Mouse (Mus musculus) retina, postnatal 7 days (tissue): Measurements from ENCODE around the gene Rbak.
A peak's percentile ranks its signal among the peaks of the same experiment; 100 is the strongest.
"Not testable (repeated sequence)": the region's sequence is repeated elsewhere in the genome, so short reads cannot be mapped to it uniquely, and the experiment has no call there.

Experiments
- DNase-seq: peaks from one replicate; pipeline ENCODE4 v3.0.0-alpha.2; 2012; ENCODE audit warnings: low read depth, low spot score

Gene Rbak

DNA sequence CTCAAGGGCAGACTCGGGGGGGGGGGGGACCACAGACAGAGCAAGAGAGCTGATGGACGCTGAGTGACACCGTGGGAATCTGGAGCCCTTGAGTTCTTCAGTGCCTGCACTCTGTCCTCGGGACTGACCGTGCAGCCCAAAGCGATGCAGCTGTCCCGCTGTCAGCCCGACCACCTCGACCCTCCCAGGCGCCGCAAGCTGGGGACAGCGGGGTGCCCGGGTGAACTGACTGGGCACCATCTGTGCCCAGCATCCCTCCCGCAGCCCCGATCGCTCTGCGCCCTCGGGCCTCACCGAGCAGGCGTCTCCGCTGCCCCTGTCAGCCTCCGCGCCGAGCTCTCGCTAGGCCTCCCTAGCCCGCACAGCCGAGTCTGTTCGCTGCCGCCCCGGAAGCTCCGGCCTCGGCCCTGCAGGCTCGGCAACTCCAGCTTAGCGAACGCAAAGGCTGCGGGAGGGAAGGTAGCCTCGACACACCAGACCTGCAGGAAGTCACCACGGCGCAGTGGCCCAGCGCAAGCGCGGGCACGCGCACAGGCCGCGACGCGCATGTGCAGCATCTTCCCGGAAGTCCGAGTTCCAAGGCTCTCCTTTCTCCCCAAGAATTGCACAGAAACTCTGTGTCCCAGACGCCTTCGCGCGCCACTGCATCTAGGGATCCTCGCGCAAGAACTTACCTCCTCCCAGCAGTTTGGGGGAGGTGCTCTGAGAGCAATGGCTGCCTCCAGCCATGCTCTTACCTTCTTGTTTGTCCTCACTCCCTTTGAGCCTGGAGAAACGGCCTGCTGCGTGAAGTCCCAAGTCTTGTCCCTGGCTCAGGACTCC, at the start of gene Rbak, which contains the start of gene Spdye4b:
Rbak (minus strand) TSS at position 521 of the 822 bp plus-strand sequence.
Spdye4b (plus strand) TSS at position 763 of the 822 bp plus-strand sequence.
- peak; percentile 90 for DNase-seq

DNA sequence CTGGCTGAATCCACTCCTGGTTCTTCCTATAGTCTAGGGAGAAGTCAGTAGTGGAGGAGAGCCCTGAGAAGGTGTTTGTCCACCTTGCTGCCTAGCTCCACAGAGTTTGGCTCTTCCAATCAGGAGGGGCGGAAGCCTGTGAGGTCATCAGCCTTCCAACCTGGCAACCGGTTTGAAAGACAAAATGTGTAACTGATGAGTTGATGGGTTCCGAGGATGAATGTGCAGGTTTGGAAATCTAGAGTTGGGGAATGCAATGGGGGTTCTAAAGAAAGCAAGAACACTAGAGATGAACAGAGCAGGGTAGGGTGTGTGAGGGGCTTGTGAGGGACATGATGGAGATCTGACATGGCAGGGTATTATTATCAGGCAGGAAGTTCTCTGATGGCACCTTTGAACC, 46.2 kb upstream of the Rbak start, which contains the start of gene Spdye4a:
Spdye4a (minus strand) TSS at position 101 of the 400 bp plus-strand sequence.
- no peak for DNase-seq

DNA sequence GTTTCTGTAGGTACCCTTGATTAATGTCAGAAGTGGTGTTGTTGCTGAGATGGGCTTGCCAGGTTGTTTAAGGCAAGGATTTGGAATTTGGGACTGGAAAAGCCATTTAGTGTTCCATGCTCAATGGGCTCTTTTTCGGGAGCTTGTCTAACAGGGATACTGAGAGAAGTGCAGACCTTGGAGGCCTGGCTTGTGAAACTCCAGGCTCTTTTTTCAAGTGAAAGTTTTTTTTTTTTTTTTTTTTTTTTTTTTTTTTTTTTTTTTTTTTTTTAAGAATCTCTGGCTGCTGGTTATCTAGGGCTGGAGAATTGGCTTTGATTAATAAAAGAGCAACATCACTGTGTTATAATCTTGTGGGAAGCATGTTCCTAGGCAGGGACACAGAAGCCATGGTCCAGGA, 41.7 kb upstream of the Rbak start:
- DNase-seq = no peak

DNA sequence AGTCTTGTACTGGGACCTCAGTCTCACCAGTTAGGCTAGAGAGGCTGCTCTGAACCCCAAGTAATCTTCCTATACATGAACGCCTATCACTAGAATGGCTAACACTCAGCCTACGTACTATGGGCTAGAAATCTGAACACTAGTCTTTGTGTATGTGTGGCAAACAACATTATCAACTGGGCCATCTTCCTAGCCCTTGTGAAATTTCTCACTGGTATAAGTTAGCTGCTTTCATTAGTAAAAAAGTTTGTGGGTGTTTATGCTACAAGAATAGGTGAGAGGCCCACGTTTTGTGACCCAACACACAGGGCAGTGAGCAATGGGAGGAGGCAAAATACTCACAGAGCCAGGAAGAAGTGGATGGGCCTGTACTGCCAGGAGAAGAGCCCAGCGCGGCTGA, 40.4 kb upstream of the Rbak start:
- no peak for DNase-seq

DNA sequence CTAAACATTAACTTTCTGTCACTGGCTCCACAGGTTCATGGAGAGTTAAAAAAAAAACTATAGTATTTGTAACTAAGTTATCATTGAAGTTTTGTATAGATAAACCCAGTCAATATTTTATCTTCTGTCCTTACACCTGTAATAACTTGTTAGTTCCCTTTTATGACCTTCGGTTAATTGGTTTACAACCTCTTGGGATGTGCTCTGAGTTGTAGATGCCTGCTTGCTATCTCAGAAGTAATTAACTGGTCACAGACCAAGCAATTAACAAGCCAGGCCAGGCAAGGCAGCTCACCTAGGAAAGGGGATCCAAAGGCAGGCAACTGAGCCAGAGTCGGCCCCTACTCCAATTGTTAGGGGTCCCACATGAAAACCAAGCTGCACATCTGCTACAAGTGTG, 33.3 kb upstream of the Rbak start:
- DNase-seq = no peak

DNA sequence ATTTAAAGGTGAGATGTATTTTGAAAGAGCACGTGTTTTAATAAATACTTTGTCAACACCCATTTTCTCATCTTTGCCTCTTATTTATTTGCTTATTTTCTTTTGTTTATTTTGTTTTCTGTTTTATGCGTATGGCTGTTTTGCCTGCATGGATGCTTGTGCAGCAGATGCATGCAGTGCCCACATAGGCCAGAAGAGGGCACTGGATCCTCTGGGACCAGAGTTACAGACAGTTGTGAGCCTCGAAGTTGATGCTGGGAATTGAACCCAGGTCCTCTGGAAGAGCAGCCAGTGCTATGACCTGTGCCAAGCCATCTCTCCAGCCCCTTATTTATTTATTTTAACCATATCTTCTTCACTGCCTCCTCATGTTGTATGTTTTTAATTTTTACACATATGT, 24.4 kb upstream of the Rbak start:
- no peak for DNase-seq

DNA sequence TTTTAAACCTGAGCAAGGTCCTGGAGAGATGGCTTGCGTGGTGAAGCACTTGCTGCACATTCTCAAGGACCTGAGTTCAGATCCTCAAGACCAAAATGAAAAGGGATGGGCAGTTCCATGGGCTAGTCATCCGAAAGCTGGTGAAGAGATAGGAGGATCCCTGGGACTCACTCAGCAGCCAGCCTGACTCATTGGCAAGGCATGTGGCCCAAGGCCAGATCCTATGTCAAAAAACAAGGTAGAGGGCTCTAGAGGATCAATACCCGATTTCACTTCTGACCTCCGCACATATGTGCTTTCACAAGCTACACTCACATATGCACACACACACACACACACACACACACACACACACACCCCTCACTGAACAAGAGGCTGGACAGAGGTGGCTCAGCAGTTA, 15.9 kb upstream of the Rbak start:
- no peak for DNase-seq

DNA sequence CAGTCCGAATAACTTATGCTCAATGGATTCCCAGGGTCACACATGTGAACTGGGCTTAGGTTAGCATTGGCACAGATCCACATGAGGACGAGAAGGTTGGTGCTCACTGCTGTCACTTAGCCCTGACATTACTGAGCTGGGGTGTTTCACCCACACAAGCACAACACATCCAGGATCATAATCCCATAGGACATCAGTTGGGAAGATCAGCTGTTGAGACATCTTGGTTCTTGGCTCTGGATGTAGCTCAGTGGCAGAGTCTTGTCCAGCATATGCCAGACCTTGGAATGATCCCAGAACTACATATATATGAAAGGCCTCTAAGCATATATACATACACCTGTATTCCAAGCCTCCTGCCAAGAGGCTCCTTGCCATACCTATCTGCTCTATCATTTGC, 14.6 kb upstream of the Rbak start:
- DNase-seq = no peak

DNA sequence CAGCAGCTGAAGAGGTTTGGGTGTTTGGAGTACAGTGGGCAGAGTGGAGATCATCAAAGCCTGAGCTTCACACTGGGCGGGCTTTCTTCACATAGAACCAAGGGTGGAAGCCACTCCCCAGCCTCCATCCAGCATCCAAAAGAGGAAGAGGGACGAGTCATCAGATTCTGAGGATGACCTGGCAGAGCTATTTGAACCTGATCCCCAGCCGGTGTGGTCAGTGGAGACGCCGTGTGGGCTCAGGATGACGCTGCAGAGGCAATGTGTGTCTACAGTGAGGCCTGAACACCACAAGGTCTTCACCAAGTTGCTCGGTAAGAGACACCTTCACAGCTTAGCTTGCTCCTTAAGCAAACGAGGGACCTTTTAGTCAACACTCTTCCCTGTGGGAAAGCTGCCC, 14.2 kb upstream of the Rbak start:
- not testable (repeated sequence) for DNase-seq

DNA sequence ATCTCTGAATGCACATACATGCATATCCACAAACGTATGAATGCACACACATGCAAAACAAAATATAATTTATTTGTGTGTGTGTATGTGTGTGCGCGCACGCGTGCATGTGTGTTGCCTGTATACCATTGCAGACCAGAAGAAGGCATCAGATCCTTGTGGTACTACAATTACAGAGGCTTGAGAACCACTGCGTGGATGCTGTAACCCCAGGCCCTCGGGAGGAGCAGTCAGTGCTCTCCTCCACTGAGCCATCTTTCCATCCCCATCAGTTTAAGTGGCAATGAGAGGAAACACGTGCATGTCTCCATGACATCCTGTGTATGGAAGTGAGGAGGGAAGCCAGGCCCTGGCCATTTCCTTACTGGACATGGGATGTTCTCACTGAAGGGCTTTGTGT, 12.2 kb upstream of the Rbak start:
- no peak for DNase-seq

DNA sequence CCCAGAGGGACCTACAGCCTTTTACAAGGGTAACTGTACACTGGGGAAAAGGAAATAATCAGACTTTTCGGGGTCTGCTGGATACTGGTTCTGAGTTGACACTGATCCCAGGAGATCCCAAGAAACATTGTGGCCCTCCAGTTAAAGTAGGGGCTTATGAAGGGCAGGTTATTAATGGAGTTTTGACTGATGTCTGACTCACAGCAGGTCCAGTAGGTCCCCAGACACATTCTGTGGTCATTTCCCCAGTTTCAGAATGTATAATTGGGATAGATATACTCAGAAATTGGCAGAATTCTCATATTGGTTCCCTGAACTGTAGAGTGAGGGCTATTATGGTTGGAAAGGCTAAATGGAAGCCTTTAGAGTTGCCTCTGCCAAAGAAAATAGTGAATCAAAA, 7.4 kb upstream of the Rbak start:
- DNase-seq = not testable (repeated sequence)

DNA sequence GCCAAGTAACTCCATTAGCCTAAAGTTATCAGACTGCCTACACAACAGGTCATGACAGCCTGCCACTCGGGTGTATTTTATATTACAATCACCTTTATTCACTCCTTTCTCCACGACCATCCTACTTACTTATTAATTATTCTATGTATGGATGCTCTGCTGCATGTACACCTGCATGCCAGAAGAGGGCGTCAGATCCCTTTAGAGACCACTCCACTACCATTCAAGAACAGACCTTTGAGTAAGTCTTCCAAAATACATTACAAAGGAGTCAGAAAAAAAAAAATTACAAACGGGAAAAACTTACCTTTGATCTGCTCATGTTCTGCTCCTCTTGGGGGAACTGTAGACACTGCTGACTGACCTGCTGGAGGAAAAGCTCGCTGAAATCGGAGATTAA, 1.4 kb downstream of the Rbak start:
- DNase-seq = no peak

DNA sequence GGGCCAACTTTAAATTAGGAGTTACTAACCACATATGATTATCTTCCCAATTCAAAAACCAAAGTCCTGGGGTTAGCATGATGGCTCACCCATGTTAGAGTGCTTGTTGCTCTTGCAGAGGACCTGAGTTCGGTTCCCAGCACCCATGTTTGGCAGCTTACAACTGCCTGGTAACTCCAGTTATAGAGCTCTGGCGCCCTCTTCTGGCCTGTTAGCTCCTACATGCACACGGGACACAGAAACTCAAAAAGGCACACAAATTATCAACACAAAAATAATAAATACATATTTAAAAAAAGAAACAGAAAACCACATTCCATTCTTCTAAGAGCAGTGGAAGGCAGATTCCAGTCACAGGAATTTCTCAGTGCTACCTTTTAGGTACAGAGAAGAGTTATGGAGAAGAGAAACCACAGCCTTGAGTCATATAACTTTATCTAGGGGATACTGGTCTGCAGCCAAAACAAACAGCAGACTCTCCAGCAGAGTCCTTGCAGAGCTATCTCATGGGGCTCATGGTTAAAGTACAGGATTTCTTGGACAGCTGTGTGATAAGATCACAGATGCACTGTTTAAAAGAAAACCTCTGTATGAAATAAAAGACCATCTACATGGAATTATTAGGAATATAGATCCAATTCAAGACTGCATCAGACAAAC, 2.9 kb downstream of the Rbak start:
- DNase-seq = no peak

DNA sequence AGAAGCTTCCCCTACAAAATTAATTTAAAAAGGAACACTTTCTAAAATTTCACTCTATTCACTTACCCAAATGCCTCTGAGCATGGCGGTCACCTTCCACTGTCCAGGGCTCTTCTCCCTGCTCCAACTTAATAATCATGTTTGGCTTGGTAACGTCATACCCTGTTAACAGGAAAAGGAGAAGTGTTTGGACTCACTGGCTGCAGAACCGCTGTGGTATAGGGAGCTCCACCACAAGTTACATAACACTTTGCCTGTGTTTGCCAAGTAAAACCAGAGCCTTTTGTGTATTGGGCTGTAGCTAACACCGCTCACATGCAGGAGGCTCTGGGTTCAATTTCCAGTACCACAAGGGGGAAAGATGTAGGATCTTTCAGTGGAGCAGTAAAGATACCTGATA, 4.6 kb downstream of the Rbak start:
- no peak for DNase-seq

DNA sequence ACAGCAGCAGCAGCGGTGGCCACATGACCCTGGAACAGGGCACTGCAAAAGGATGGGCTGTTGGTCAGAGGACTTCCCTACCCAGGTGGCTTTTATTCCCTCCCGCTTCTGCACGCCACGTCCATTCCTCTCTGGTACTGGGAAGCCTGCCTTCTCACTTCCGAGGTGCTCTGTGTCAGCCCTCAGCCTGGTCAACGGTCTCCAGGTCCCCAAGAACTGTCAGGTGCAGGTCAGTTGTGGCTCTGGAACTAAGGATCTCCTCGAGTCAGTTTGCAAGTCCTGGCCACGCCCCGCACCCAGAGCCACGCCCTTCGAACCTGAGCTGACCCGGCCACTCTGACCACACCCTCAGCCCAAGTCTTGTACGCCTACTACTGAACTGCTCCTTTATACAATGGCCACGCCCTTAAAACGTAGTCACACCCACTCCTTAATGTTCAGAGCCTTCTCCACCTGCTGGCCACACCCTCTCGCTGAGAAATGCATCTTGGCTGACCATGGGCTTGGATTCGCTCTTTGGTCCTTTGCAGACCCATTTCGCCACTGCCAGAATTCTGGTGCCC, 15.0 kb downstream of the Rbak start:
- no peak for DNase-seq

DNA sequence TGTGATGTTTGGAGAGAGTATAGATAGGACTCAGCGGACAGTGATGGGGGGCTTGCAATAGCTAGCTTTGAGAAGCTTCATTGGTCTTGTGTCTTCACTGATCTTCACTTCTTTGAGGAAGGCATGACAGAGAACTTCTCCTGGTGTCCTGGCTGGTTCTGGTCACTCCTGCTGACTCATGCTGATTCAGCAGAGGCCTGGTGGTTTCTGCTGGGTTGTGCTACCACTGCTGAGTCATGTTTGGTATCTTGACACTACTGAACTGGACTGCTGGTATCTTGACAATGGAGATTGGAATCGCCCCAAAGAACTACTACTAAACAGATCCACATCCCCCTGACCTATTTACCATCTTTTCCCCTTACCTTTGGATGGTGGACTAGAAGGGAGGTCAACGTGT, 25.0 kb downstream of the Rbak start:
- DNase-seq = no peak

DNA sequence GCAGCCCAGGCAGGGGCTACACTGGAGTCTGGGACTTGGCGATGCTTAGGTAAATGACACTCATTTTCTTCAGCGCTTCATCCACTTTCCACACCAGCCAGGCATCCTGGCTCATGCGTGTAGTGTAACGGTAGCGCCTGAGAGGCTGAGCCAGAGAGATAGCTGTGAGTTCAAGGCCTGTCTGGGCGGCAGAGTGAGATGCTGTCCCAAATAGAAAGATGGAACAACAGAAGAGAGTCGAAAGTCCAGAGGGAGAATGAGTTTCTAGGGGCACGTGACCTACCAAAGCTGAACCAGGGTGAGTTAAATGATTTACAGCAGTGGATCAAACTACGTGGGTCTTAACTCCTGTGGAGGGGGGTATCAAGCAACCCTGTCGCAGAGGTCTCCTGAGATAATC, 26.8 kb downstream of the Rbak start:
- DNase-seq = no peak

DNA sequence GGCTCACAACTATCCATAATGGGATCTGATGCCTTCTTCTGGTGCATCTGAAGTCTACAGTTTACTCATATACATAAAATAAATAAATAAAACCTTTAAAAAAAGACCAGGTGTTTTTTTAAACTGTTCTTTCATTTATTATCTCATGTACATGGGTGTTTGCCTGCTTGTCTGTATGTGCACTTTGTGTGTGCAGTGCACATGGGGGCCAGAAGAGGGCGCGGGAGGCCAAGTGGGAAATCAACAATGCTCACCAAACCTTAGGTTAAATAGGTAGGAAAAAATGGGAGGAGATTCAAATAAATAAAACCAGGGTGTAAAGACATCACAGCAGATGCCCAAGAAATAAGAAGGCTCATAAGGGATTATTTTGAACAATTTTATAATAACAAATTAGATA, 30.5 kb downstream of the Rbak start:
- DNase-seq = no peak

DNA sequence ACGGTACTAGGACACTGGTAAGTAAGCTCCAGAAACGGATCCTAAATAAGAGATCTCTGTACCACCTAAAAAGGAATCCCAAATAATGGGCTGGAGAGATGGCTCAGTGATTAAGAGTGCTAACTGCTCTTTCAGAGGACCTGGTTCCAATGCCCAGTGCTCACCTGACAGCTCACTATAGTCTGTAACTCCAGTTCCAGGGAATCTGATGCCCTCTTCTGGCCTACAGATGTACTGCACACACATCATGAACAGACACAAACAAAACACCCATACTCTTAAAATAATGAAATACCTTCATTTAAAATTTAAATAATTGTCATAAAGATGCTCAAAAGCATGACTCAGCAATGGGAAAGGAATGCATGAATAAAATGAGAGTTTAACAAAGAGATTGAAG, 31.0 kb downstream of the Rbak start:
- DNase-seq = no peak

DNA sequence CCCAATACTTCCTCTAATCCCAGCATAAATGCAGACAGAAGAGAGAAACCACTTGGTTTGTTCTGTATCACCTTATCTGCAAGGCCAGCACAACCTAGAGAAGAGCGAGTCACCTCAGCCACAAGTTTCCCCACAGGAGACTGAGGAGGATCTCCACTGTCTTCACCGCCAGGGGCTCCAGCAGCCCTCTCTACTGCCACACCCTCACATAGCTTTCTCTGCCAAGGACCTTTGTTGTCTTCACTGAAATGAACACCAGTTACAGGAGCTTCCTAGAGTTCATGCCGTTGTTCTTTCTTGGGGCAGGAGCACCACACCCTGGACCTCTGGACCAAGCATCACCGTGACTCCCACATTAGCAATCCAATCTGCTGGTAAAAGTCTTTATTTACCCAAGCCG, 31.9 kb downstream of the Rbak start:
- no peak for DNase-seq

DNA sequence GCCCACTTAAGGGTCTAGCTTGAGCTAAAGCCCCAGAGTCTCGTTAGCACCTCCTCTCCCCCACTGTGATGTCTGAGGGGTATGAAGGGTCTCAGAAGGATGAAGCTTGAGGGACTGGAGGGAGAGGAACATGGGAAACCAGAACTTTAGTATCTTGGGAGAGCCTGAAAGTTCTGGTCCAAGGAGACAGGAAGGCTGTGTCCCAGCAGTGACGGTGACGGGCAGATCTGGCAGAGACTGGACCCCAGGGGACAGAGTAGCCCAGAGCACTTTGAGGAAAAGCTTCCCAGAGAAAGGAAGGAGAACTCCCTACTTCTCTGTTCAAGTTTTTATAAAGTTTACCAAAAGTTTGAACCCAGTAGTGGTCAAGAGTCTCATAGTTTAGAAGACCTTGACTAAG, 33.1 kb downstream of the Rbak start, which contains the start of gene Olfr718-ps1:
Olfr718-ps1 (minus strand) TSS at position 101 of the 400 bp plus-strand sequence.
- DNase-seq = no peak

DNA sequence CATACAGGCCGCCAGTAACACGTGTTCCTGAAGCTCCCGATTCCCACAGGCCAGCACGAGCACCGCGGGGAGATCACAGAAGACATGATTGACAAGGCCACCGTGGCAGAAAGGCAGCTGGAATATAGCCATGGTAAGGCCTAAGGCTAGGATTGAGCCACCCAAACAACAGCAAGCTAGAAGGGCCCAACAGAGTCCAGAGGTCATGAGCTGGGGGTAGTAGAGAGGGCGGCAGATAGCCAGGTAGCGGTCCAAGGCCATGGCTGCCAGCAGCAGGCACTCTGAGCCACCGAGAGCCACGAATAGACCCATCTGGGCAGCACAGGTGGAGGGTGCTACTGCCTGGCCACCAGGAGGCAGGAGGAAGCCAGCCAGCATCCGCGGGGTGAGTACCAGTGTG, 43.0 kb downstream of the Rbak start:
- DNase-seq = no peak

DNA sequence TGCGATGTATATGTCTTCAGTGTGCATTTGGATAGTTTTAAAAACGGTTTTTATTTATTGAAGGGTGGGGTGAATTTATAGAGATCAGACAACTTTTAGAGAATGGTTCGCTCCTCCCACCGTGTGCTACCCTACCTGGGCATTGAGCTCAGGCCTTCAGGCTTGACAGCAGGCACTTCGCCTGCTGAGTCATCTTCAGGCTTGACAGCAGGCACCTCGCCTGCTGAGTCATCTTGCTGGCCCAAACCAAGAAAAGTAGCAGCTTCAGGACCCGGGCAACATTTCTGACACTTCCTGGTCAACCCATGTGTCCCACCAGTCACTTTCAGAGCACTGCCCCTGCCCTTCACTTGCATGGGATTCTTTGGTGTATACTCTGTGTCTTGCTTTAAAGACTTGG, 45.5 kb downstream of the Rbak start:
- DNase-seq = no peak
